Mouse (Mus musculus): ENCODE data around the gene Abhd5. TPM values are rescaled to one million over a fixed set of nuclear protein-coding genes. Genes with fewer than 3 reads are reported as not detected.

The Abhd5 gene
- polyA plus RNA-seq, 1 experiment, result 61.6 TPM

DNA sequence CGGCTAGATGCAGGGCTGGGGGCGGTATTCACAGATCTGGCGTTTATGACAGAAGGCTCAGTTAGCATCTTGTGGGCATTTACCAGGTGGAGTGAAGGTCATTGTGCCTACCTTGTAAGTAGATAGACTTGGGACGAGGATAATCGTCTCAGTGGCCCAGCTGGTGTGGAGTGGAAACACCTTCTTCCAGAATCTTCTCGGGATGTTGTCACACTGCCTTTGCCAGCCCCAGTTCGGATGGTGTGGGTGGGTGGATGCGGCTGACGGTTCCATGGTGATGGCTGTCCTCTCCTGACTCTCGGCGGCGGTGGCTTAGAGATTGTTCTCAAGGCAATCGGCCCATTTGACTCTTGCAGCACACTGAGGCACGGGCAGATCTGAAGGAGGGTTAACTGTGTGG, 71.3 kb downstream of the Abhd5 start:
- Histone ChIP-seq H3K27ac (ENCODE audit: insufficient read depth, low read length) (no peak overlapping the region), H3K4me3 (ENCODE audit: insufficient read depth, low read length) (no peak overlapping the region), H3K4me1 (ENCODE audit: control insufficient read depth, insufficient read depth, low read length) (no peaks in the 10 kb centered on the region)
- TF ChIP-seq CTCF (IDR thresholded peaks at IDR 0.05; ENCODE audit: borderline replicate concordance, insufficient read depth, low read length) (no peak), POLR2A (IDR thresholded peaks at IDR 0.05; ENCODE audit: low read depth, low read length) (no peak)

DNA sequence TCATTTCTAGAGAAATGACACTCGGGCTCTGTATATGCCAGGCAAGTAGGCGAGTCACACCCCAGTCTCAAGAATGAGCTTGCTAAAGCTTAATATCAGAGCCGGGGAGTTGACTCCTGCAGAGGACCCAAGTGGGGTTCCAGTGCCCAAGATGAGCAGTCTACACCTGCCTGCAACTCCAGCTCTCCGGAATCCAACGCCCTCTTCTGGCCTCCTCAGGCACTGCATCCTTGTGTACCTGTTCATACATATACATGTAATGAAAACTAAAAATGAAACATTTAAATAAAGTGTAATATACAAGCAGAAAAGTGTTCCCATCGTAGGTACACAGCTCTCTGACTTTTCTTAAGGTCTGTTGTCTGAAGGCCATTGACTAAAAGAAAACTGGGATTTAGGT, 71.7 kb downstream of the Abhd5 start:
- Histone ChIP-seq H3K27ac (ENCODE audit: insufficient read depth, low read length) (no peak overlapping the region), H3K4me1 (ENCODE audit: control insufficient read depth, insufficient read depth, low read length) (no peaks in the 10 kb centered on the region), H3K4me3 (ENCODE audit: insufficient read depth, low read length) (no peak overlapping the region)
- no peak for TF ChIP-seq CTCF (IDR thresholded peaks at IDR 0.05; ENCODE audit: borderline replicate concordance, insufficient read depth, low read length)
- TF ChIP-seq POLR2A (IDR thresholded peaks at IDR 0.05; ENCODE audit: low read depth, low read length), result no peak

DNA sequence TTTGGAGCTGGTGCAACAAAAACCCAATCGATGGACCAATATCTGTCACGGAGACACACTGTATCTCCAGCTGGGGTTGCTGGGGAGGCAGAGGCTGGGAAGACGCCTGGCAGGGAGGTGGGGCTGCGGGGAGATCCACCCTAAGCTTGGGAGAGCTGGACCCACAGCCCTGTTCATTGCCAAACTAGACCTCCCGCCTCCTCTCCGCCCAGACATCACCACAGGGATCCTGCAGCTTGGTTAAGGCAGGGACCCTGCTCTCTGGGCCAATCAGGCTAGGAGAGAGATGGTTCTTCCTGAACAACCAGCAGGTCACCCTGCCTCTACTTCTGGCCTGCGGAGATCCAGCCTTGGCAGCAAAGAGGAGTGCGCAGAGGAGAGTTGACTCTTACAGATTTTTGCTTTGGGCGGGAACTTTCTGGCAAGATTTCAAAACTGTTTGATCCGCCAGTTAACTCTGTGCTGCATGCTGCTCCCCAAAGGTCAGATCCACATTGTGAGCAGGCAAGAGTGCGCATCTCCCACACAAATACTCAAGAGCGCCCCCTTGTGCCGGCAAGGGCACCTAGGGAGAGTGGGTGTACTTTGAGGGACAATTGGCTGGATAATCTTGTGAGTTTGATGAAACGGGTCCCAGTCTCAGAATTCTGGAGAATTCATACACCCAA, 73.7 kb downstream of the Abhd5 start:
- no peak for TF ChIP-seq POLR2A (IDR thresholded peaks at IDR 0.05; ENCODE audit: low read depth, low read length)
- TF ChIP-seq CTCF (IDR thresholded peaks at IDR 0.05; ENCODE audit: borderline replicate concordance, insufficient read depth, low read length), result no peak
- Histone ChIP-seq H3K4me3 (ENCODE audit: insufficient read depth, low read length) (no peak overlapping the region), H3K27ac (ENCODE audit: insufficient read depth, low read length) (no peak overlapping the region), H3K4me1 (ENCODE audit: control insufficient read depth, insufficient read depth, low read length) (no peaks in the 10 kb centered on the region)

DNA sequence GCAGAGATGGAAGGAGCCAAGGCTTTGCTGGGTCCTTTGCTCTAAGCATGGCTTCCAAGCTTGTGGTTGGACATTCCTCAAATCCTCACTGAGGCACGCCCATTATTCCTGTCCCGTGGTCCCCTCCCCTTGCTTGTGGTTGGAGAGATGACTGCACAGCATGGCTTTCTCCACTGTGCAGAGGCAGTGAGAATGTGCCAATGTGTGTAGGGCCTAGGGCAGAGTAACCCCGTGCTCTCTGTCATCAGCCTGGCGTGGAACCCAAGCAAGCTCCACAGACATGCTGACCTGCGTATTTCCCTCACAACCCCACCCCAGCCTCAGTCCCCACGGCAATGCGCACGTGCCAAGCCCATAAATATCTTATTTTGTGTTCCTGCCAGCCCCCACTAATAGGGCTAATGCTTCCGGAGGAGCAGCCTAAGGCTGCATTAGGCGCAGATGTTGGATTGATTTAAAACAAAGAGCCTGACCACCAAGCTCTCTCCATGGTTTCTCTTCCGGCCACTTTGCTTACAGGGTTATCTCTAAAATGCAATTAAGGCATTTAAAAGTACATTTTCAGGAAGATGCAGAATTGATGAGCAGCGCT, 77.7 kb downstream of the Abhd5 start:
- TF ChIP-seq POLR2A (IDR thresholded peaks at IDR 0.05; ENCODE audit: low read depth, low read length), result no peak
- TF ChIP-seq CTCF (IDR thresholded peaks at IDR 0.05; ENCODE audit: borderline replicate concordance, insufficient read depth, low read length), result no peak
- no peaks in the 10 kb centered on the region for H3K4me1 ChIP-seq (ENCODE audit: control insufficient read depth, insufficient read depth, low read length)
- H3K27ac ChIP-seq (ENCODE audit: insufficient read depth, low read length), result no peak overlapping the region
- H3K4me3 ChIP-seq (ENCODE audit: insufficient read depth, low read length), result no peak overlapping the region

DNA sequence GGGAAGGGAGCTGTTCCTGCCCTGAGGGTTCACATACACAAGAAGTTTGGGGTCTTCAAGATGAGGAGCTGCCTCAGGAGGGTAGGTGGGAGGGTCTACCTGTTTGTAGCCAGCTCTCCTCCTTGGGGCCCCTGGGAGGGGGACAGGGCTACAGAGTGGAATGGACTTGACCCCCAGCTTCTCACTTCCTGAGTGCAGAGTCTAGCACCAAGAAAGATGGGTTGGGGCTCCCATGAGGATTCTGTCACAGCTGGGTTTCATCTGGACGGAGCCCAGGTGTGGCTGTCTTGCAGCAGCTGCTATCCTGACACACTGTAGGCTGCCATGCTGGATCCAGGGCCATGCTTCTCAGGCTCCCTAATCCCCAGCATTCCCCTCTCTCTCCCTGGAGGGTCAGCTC, 78.3 kb downstream of the Abhd5 start:
- Histone ChIP-seq H3K27ac (ENCODE audit: insufficient read depth, low read length) (no peak overlapping the region), H3K4me3 (ENCODE audit: insufficient read depth, low read length) (no peak overlapping the region), H3K4me1 (ENCODE audit: control insufficient read depth, insufficient read depth, low read length) (no peaks in the 10 kb centered on the region)
- no peak for TF ChIP-seq CTCF (IDR thresholded peaks at IDR 0.05; ENCODE audit: borderline replicate concordance, insufficient read depth, low read length)
- no peak for TF ChIP-seq POLR2A (IDR thresholded peaks at IDR 0.05; ENCODE audit: low read depth, low read length)

Other genes with a start within 250 kb of the Abhd5 start
- 48.8 and 51.2 TPM in 2 replicates for gene Snrk, start 234.3 kb upstream of the Abhd5 start, polyA plus RNA-seq (2011; ENCODE audit: insufficient read length, low read depth, missing spikeins)
- gene Ano10, start 57.2 kb upstream of the Abhd5 start, polyA plus RNA-seq (2011; ENCODE audit: insufficient read length, low read depth, missing spikeins), result 63.6 and 66.4 TPM in 2 replicates